Mouse (Mus musculus): ENCODE data around the gene Tmprss2.

- TF ChIP-seq CTCF (IDR thresholded peaks at IDR 0.05; ENCODE audit: insufficient read depth, low read depth, low read length) (no peak), POLR2A (IDR thresholded peaks at IDR 0.05; ENCODE audit: insufficient read depth, low read depth, low read length) (no peak)
Observed at GRCm38 (mm10) chr16:97536859-97537258, 74.1 kb downstream of the Tmprss2 start.
